In the genomic region with DNA sequence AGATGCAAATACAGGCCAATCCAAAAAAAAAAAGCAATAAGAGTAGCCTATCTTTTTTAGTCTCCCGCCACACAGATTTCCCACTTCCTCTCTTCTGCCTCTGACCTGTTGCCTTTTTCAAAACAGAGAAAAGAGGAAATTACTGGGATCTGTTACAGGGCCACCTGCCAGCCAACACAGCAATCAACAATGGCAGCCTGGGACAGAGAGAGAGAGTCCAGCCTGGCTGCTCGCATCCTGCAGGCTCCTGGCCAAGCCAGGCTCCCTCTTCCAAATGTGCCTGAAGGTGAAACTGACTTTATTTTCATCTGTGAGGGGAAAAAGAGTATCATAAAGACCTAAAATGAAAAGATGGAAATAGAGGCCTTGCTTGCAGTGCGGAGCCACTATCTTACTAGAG, we compare ENCODE assay signal across 22 mouse cellular contexts. TPM values are rescaled to one million over a fixed set of nuclear protein-coding genes. Genes with fewer than 3 reads are reported as not detected.
A peak's percentile ranks its signal among the peaks of the same experiment; 100 is the strongest.
DNase-seq lines count a peak whose midpoint lies in the region; ATAC-seq and TF ChIP-seq lines count a peak whose summit lies in the region.
"Had no signal": no experiment of that assay in that cellular context is flagged by ENCODE, and none has a peak within 500 bp of the region (broad histone marks: within the 10 kb centered on the region; RNA-seq: fewer than 3 reads in every experiment).

No protein-coding gene starts in this region.

- no peaks in the 10 kb centered on the region for H3K9me3 ChIP-seq in kidney, embryonic 15.5 days (replicated peaks)
- no peaks in the 10 kb centered on the region for H3K9me3 ChIP-seq in heart, embryonic 14.5 days (ENCODE audit: control insufficient read depth, low read length)
- H3K9me3 ChIP-seq: embryonic facial prominence, embryonic 15.5 days; forebrain, embryonic 10.5 days; intestine, embryonic 15.5 days; liver, embryonic 15.5 days had no signal

- H3K9ac ChIP-seq in kidney, embryonic 15.5 days, result no peak overlapping the region
- no peak overlapping the region for H3K9ac ChIP-seq in heart, embryonic 14.5 days (ENCODE audit: low read length)
- H3K9ac ChIP-seq: embryonic facial prominence, embryonic 15.5 days; hindbrain, embryonic 14.5 days; intestine, embryonic 15.5 days; liver, embryonic 15.5 days had no signal

- no peaks in the 10 kb centered on the region; the same call in 1 of the 2 replicates for H3K27me3 ChIP-seq in kidney, adult 2 months (replicated peaks; ENCODE audit: control insufficient read depth, insufficient read depth, low read length)
- H3K27me3 ChIP-seq in kidney, embryonic 15.5 days, result 0 out of 2 replicates have a peak, but pooled peaks cover 3% of the 10 kb centered on the region
- H3K27me3 ChIP-seq in heart, embryonic 14.5 days (ENCODE audit: control insufficient read depth, insufficient read depth, low read length), result no peaks in the 10 kb centered on the region
- H3K27me3 ChIP-seq: embryonic facial prominence, embryonic 15.5 days; intestine, embryonic 15.5 days; liver, embryonic 15.5 days had no signal

- DNase-seq in cerebellum, postnatal 36 days, result peak; percentile 8 to 19
- no peak for DNase-seq in cerebellum, adult 11 months
- DNase-seq in kidney, adult 2 months, result peak; percentile 18
- peak; percentile 17 to 34 for DNase-seq in heart, postnatal 36 days
- no peak for DNase-seq in layer of hippocampus, adult 9-10 months (ENCODE audit: low spot score)
- DNase-seq: adrenal gland, adult 8-10 months; retina, postnatal 1 day; right cerebral cortex, postnatal 4 days; thymus, postnatal 36 days had no signal

- no peak overlapping the region for H3K4me2 ChIP-seq in kidney, embryonic 15.5 days
- H3K4me2 ChIP-seq in heart, embryonic 14.5 days (ENCODE audit: low read length), result no peak overlapping the region
- H3K4me2 ChIP-seq: embryonic facial prominence, embryonic 15.5 days; hindbrain, embryonic 14.5 days; intestine, embryonic 15.5 days; liver, embryonic 15.5 days had no signal

- no peaks in the 10 kb centered on the region for H3K36me3 ChIP-seq in kidney, adult 2 months (ENCODE audit: control insufficient read depth, insufficient read depth, low read length)
- H3K36me3 ChIP-seq in kidney, embryonic 15.5 days, result no peaks in the 10 kb centered on the region
- no peaks in the 10 kb centered on the region for H3K36me3 ChIP-seq in heart, embryonic 14.5 days (ENCODE audit: control insufficient read depth, insufficient read depth, low read length)
- H3K36me3 ChIP-seq: embryonic facial prominence, embryonic 15.5 days; forebrain, embryonic 10.5 days; intestine, embryonic 15.5 days; liver, embryonic 15.5 days had no signal

- ATAC-seq in kidney, embryonic 15.5 days (replicated peaks; ENCODE audit: low FRiP score), result no peak
- ATAC-seq in heart, embryonic 14.5 days (ENCODE audit: insufficient number of reproducible peaks, insufficient read depth, low FRiP score, low read depth), result no peak; the same call in 1 of the 2 replicates
- ATAC-seq: intestine, embryonic 15.5 days; lung, postnatal 0 days; midbrain, embryonic 16.5 days had no signal

- intact Hi-C loops in heart, postnatal 36 days (cut with DNase I), result no loop called here

- no peaks in the 10 kb centered on the region for H3K4me1 ChIP-seq in kidney, adult 2 months (ENCODE audit: control insufficient read depth, insufficient read depth, low read length)
- H3K4me1 ChIP-seq in kidney, embryonic 15.5 days, result no peaks in the 10 kb centered on the region
- H3K4me1 ChIP-seq in heart, embryonic 14.5 days (ENCODE audit: control insufficient read depth in 2 of 2, insufficient read depth in 2 of 2, low read length in 2 of 2), result no peaks in the 10 kb centered on the region
- H3K4me1 ChIP-seq: intestine, embryonic 15.5 days; liver, embryonic 15.5 days had no signal

- no peak for TF ChIP-seq CTCF in kidney, adult 2 months (conservative IDR thresholded peaks at IDR 0.05; ENCODE audit: insufficient read depth, insufficient read length, low read depth, low read length)

- TF ChIP-seq POLR2A in kidney, adult 2 months (IDR thresholded peaks at IDR 0.05; ENCODE audit: low read depth, low read length), result no peak

- no peak overlapping the region for H3K4me3 ChIP-seq in kidney, adult 2 months (ENCODE audit: insufficient read depth, low read depth, low read length)
- H3K4me3 ChIP-seq in kidney, embryonic 15.5 days (replicated peaks), result no peak overlapping the region
- no peak overlapping the region for H3K4me3 ChIP-seq in heart, embryonic 14.5 days (ENCODE audit: control insufficient read depth in 1 of 2, insufficient read depth in 1 of 2, low read depth in 1 of 2, low read length in 2 of 2)
- H3K4me3 ChIP-seq: embryonic facial prominence, embryonic 15.5 days; forebrain, embryonic 10.5 days; intestine, embryonic 15.5 days; liver, embryonic 15.5 days had no signal

- no peak overlapping the region for H3K27ac ChIP-seq in kidney, adult 2 months (ENCODE audit: insufficient read depth, low read depth, low read length)
- H3K27ac ChIP-seq in kidney, embryonic 15.5 days, result no peak overlapping the region
- H3K27ac ChIP-seq in heart, embryonic 14.5 days (replicated peaks in 1 of 2; ENCODE audit: control insufficient read depth in 1 of 2, insufficient read depth in 1 of 2, low read depth in 2 of 2, low read length in 2 of 2), result peak overlapping the region; percentile 12 to 34; a peak in 2 of 4 replicates
- H3K27ac ChIP-seq: embryonic facial prominence, embryonic 15.5 days; forebrain, embryonic 10.5 days; hindbrain, embryonic 14.5 days; intestine, embryonic 15.5 days; liver, embryonic 15.5 days had no signal

- WGBS in kidney, adult 2 months, result 83% methylated on average over 3 of the region's 3 CpGs
- WGBS in kidney, embryonic 15.5 days, result 72% methylated on average over 3 of the region's 3 CpGs
- 63% methylated on average over 3 of the region's 3 CpGs for WGBS in heart, embryonic 14.5 days

RNA-seq across cellular contexts. Expression of a gene that starts 29.3 kb away (rescaled TPM):
- not detected in 2 replicates for polyA plus RNA-seq in kidney, adult 2 months (2012; rRNA removed)
- 0.05 and 0.10 TPM in 2 replicates for polyA plus RNA-seq in kidney, embryonic 15.5 days (2015; fragmentation: Nextera tagmentation; extraction: Ambion mirVana)
- 1.9 and 2.4 TPM in 2 replicates for polyA plus RNA-seq in heart, embryonic 14.5 days (2014; fragmentation: Nextera tagmentation; extraction: Ambion mirVana)
- total RNA-seq in heart, postnatal 36 days (2021), result not detected
- total RNA-seq: adrenal gland, adult 8-10 months; ES-E14; gastrocnemius, postnatal 4 days; megakaryocyte progenitor cell, adult 5-6 weeks had no signal
- polyA plus RNA-seq: intestine, embryonic 15.5 days; liver, embryonic 15.5 days; lung, postnatal 0 days; testis, adult 2 months had no signal

Comparison
In these comparisons a context has a peak if more than half of its experiments do, and no peak if none do; other contexts are left out.
1. DNase-seq: peak in cerebellum, postnatal 36 days (2 of 2), kidney, adult 2 months (single experiment) and heart, postnatal 36 days (2 of 2); none in cerebellum, adult 11 months (single experiment) and layer of hippocampus, adult 9-10 months (single experiment).
2. H3K27ac ChIP-seq: peak in heart, embryonic 14.5 days (2 of 2); none in kidney, adult 2 months (single experiment) and kidney, embryonic 15.5 days (single experiment).